Mouse (Mus musculus): ENCODE data around the gene Wdr47.

DNA sequence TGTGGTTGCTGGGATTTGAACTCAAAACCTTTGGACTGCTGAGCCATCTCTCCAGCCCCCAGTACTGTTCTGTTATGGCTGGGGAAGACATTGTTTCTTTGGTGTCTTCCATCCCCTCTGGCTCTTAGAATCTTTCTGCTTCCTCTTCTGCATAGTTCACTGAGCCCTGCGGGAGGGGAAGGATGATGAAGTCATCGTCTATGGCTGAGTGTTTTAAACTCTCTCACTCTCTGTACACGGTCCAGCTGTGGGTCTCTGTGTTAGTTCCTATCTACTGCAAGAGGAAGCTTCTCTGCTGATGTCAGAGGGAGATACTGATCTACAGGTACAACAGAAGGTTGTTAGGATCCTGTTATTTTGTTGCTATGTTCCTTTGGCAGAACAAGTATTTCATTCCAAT, 17.8 kb downstream of the Wdr47 start:
- TF ChIP-seq CTCF (IDR thresholded peaks at IDR 0.05; ENCODE audit: borderline replicate concordance, extremely low read depth, insufficient read depth, insufficient read length) (no peak), POLR2A (IDR thresholded peaks at IDR 0.05; ENCODE audit: borderline replicate concordance, extremely low read depth, insufficient read depth, insufficient read length, poor library complexity, severe bottlenecking) (no peak)
